Mouse (Mus musculus) brain, embryonic 14.5 days (tissue): ENCODE measurements around the gene Mgat2.

Experiments used
- CTCF ChIP-seq: fragments of 200-500 bp; IDR thresholded peaks from 2 replicates; pipeline ENCODE4 v1.5.1; 2012; ENCODE audit warnings: inconsistent platforms, mild to moderate bottlenecking, moderate library complexity, borderline replicate concordance; ENCODE audit not compliant: insufficient read depth, insufficient read length; ENCODE audit errors: extremely low read depth
- POLR2A ChIP-seq: fragments of 200-500 bp; IDR thresholded peaks from 2 replicates; pipeline ENCODE4 v1.6.1; 2012; ENCODE audit warnings: mild to moderate bottlenecking, inconsistent platforms, borderline replicate concordance; ENCODE audit not compliant: poor library complexity, insufficient read depth, insufficient read length, severe bottlenecking; ENCODE audit errors: extremely low read depth

DNA sequence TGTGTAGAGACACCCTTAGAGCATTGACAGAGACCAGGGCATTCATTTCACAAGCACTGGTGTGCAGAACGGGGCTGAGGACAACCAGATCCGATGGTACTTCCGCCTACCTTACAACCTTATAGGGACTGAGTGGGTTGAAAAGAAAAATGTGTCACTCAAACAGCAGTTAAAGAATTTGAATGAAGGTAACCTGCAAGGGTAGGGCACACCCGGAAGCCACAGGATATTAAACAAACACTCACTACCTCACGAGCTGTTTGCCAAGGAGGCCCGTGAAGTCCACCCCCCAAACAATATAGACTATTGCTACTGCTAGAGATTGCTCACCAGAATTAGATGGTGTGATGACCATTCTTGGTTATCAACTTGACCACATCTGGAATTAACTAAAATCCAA lies 51.8 kb downstream of the Mgat2 start:
- TF ChIP-seq CTCF, result no peak
- TF ChIP-seq POLR2A, result no peak
